7 mouse cellular contexts compared by ENCODE assay signal in the genomic region with DNA sequence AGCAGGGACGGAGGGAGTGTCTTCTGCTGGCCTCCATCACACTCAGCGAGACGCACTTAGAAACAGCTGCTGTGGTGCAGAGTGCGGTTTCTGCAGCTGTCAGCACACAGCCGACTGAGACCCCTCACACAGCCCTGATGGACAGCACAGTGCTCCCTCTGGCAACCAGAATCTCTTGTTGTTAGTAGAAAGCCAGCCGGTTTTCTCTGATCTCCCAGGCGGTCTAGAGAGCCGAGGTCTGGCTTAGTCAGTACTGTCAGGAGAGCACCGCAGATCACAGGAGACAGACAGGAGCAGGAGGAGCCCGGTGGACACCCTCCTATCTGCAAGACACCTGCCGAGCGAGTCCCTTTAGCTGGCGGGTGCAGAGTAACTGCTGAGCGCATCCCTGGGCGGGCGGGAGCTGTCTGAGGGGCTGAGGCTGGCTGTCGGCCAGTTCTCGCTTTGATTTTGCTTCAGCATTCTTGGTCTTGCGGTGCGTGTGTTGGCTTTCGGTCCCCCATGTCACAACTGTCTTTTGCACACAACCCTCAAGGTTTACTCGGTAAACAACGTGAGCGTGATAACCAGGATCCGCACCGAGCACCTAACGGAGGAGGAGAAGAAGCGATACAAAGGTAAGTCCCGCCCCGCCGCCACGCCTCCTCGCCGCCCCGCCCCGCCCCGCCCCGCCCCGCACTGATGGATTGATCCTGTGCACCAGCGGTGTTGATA. TPM values are rescaled to one million over a fixed set of nuclear protein-coding genes. Genes with fewer than 3 reads are reported as not detected.
A peak's percentile ranks its signal among the peaks of the same experiment; 100 is the strongest.
DNase-seq lines count a peak whose midpoint lies in the region; ATAC-seq and TF ChIP-seq lines count a peak whose summit lies in the region.

No protein-coding gene starts in this region.

- TF ChIP-seq CTCF in lung, embryonic 14.5 days (IDR thresholded peaks at IDR 0.05; ENCODE audit: low read depth) = no peak

- H3K4me3 ChIP-seq in lung, embryonic 14.5 days (ENCODE audit: low read depth, low read length) = peak overlapping the region; percentile 26
- H3K4me3 ChIP-seq in intestine, embryonic 14.5 days (ENCODE audit: low read depth, low read length) = peak overlapping the region; percentile 21
- peak overlapping the region; percentile 18 for H3K4me3 ChIP-seq in midbrain, embryonic 16.5 days (ENCODE audit: low read depth, low read length)

- peak; percentile 90 for ATAC-seq in lung, embryonic 14.5 days (ENCODE audit: insufficient read depth)
- 0 out of 2 replicates have a peak, but pooled peaks have one; percentile 48 for ATAC-seq in intestine, embryonic 14.5 days (replicated peaks; ENCODE audit: low FRiP score, low TSS enrichment, low read depth)
- peak; percentile 68; the same call in 1 of the 2 replicates for ATAC-seq in midbrain, embryonic 16.5 days
- no peak for ATAC-seq in megakaryocyte, adult 5-6 weeks (ENCODE audit: poor library complexity, severe bottlenecking)

- peaks cover 58% of the 10 kb centered on the region for H3K36me3 ChIP-seq in lung, embryonic 14.5 days (ENCODE audit: insufficient read depth)
- H3K36me3 ChIP-seq in intestine, embryonic 14.5 days (ENCODE audit: control insufficient read depth, insufficient read depth, low read length) = peaks cover 50% of the 10 kb centered on the region
- H3K36me3 ChIP-seq in midbrain, embryonic 16.5 days (ENCODE audit: control insufficient read depth, insufficient read depth, low read length) = peaks cover 26% of the 10 kb centered on the region

- H3K9ac ChIP-seq in lung, embryonic 14.5 days = no peak overlapping the region
- no peak overlapping the region for H3K9ac ChIP-seq in intestine, embryonic 14.5 days (ENCODE audit: low read length)
- H3K9ac ChIP-seq in midbrain, embryonic 16.5 days (ENCODE audit: low read depth, low read length) = peak overlapping the region; percentile 18; the same call in 1 of the 2 replicates

- H3K4me2 ChIP-seq in lung, embryonic 14.5 days = peak overlapping the region; percentile 59
- peak overlapping the region; percentile 61 for H3K4me2 ChIP-seq in intestine, embryonic 14.5 days (ENCODE audit: low read length)
- H3K4me2 ChIP-seq in midbrain, embryonic 16.5 days (ENCODE audit: low read length) = peak overlapping the region; percentile 52

- no peaks in the 10 kb centered on the region for H3K27me3 ChIP-seq in lung, embryonic 14.5 days (ENCODE audit: insufficient read depth, low read length)
- no peaks in the 10 kb centered on the region for H3K27me3 ChIP-seq in intestine, embryonic 14.5 days (replicated peaks; ENCODE audit: control insufficient read depth, insufficient read depth, low read length)
- no peaks in the 10 kb centered on the region for H3K27me3 ChIP-seq in midbrain, embryonic 16.5 days (ENCODE audit: control insufficient read depth, insufficient read depth, low read depth, low read length)

- WGBS in lung, embryonic 14.5 days = 8% methylated on average over 40 of the region's 40 CpGs
- WGBS in intestine, embryonic 14.5 days = 5% methylated on average over 40 of the region's 40 CpGs
- 4% methylated on average over 40 of the region's 40 CpGs for WGBS in midbrain, embryonic 16.5 days

- H3K9me3 ChIP-seq in lung, embryonic 14.5 days (ENCODE audit: low read depth, low read length) = no peaks in the 10 kb centered on the region
- H3K9me3 ChIP-seq in intestine, embryonic 14.5 days (ENCODE audit: control insufficient read depth, low read length) = no peaks in the 10 kb centered on the region
- H3K9me3 ChIP-seq in midbrain, embryonic 16.5 days (replicated peaks; ENCODE audit: control insufficient read depth, low read length, poor library complexity, severe bottlenecking) = no peaks in the 10 kb centered on the region

- H3K27ac ChIP-seq in lung, embryonic 14.5 days (ENCODE audit: low read depth) = peak overlapping the region; percentile 58; the same call in 1 of the 2 replicates
- H3K27ac ChIP-seq in intestine, embryonic 14.5 days (ENCODE audit: low read depth) = no peak overlapping the region
- H3K27ac ChIP-seq in midbrain, embryonic 16.5 days (ENCODE audit: low read length) = peak overlapping the region; percentile 19

- H3K4me1 ChIP-seq in lung, embryonic 14.5 days (ENCODE audit: insufficient read depth) = peaks cover 15% of the 10 kb centered on the region
- peaks cover 17% of the 10 kb centered on the region; the same call in 1 of the 2 replicates for H3K4me1 ChIP-seq in intestine, embryonic 14.5 days (replicated peaks; ENCODE audit: control insufficient read depth, insufficient read depth, low read length)
- peaks cover 12% of the 10 kb centered on the region; the same call in 1 of the 2 replicates for H3K4me1 ChIP-seq in midbrain, embryonic 16.5 days (ENCODE audit: control insufficient read depth, insufficient read depth, low read length)

- peak; percentile 86 for DNase-seq in lung, embryonic 14.5 days
- DNase-seq in lung, adult 18-20 months = no peak
- peak; percentile 47 for DNase-seq in embryo, embryonic 10 days (ENCODE audit: low spot score)
- peak; percentile 72 for DNase-seq in intestine, embryonic 14.5 days (ENCODE audit: low spot score)
- DNase-seq in c-Kit-positive CD71-positive TER-119-positive erythroid progenitor cells, embryonic 14.5 days (ENCODE audit: low spot score) = no peak

RNA-seq across cellular contexts. Expression of a gene that starts 21.1 kb away (rescaled TPM):
- 45.9 and 51.8 TPM in 2 replicates for polyA plus RNA-seq in lung, embryonic 14.5 days (2014; fragmentation: Nextera tagmentation; extraction: Ambion mirVana)
- 35.6 and 37.2 TPM in 2 replicates for polyA plus RNA-seq in intestine, embryonic 14.5 days (2014; fragmentation: Nextera tagmentation; extraction: Ambion mirVana)
- polyA plus RNA-seq in midbrain, embryonic 16.5 days (2015; fragmentation: Nextera tagmentation; extraction: Ambion mirVana) = 48.4 and 54.1 TPM in 2 replicates
- total RNA-seq in megakaryocyte, adult 5-6 weeks (2015) = 93.8 and 97.0 TPM in 2 replicates
- total RNA-seq in megakaryocyte, adult 5-6 weeks (2017) = 87.1 and 107 TPM in 2 replicates

RNA-seq across cellular contexts. Expression of a gene that starts 22.0 kb away (rescaled TPM):
- polyA plus RNA-seq in lung, embryonic 14.5 days (2014; fragmentation: Nextera tagmentation; extraction: Ambion mirVana) = 83.2 and 86.4 TPM in 2 replicates
- polyA plus RNA-seq in intestine, embryonic 14.5 days (2014; fragmentation: Nextera tagmentation; extraction: Ambion mirVana) = 50.1 and 65.4 TPM in 2 replicates
- polyA plus RNA-seq in midbrain, embryonic 16.5 days (2015; fragmentation: Nextera tagmentation; extraction: Ambion mirVana) = 24.3 and 29.0 TPM in 2 replicates
- 169 and 170 TPM in 2 replicates for total RNA-seq in megakaryocyte, adult 5-6 weeks (2015)
- total RNA-seq in megakaryocyte, adult 5-6 weeks (2017) = 204 and 225 TPM in 2 replicates

RNA-seq across cellular contexts. Expression of a gene that starts 26.8 kb away (rescaled TPM):
- polyA plus RNA-seq in lung, embryonic 14.5 days (2014; fragmentation: Nextera tagmentation; extraction: Ambion mirVana) = 86.4 and 88.6 TPM in 2 replicates
- polyA plus RNA-seq in intestine, embryonic 14.5 days (2014; fragmentation: Nextera tagmentation; extraction: Ambion mirVana) = 94.3 and 103 TPM in 2 replicates
- polyA plus RNA-seq in midbrain, embryonic 16.5 days (2015; fragmentation: Nextera tagmentation; extraction: Ambion mirVana) = 272 and 306 TPM in 2 replicates
- total RNA-seq in megakaryocyte, adult 5-6 weeks (2015) = 30.6 and 45.3 TPM in 2 replicates
- 19.1 and 24.0 TPM in 2 replicates for total RNA-seq in megakaryocyte, adult 5-6 weeks (2017)

RNA-seq across cellular contexts. Expression of a gene that starts 57.0 kb away (rescaled TPM):
- not detected in 2 replicates for polyA plus RNA-seq in lung, embryonic 14.5 days (2014; fragmentation: Nextera tagmentation; extraction: Ambion mirVana)
- 0.08 TPM in 1 of 2 replicates, not detected in the other for polyA plus RNA-seq in intestine, embryonic 14.5 days (2014; fragmentation: Nextera tagmentation; extraction: Ambion mirVana)
- polyA plus RNA-seq in midbrain, embryonic 16.5 days (2015; fragmentation: Nextera tagmentation; extraction: Ambion mirVana) = not detected in 2 replicates
- total RNA-seq in megakaryocyte, adult 5-6 weeks (2015) = 0.16 and 0.30 TPM in 2 replicates
- total RNA-seq in megakaryocyte, adult 5-6 weeks (2017) = 0.24 and 0.84 TPM in 2 replicates

Comparison
In these comparisons a context has a peak if more than half of its experiments do, and no peak if none do; other contexts are left out.
1. DNase-seq: peak in lung, embryonic 14.5 days (single experiment), embryo, embryonic 10 days (single experiment) and intestine, embryonic 14.5 days (single experiment); none in lung, adult 18-20 months (0 of 2) and c-Kit-positive CD71-positive TER-119-positive erythroid progenitor cells, embryonic 14.5 days (single experiment).
2. Peak in every context shown above with its lines, with median percentiles within 50 percentile points of each other: H3K4me2 ChIP-seq and H3K4me3 ChIP-seq.